9 mouse cellular contexts compared by ENCODE assay signal in the genomic region with DNA sequence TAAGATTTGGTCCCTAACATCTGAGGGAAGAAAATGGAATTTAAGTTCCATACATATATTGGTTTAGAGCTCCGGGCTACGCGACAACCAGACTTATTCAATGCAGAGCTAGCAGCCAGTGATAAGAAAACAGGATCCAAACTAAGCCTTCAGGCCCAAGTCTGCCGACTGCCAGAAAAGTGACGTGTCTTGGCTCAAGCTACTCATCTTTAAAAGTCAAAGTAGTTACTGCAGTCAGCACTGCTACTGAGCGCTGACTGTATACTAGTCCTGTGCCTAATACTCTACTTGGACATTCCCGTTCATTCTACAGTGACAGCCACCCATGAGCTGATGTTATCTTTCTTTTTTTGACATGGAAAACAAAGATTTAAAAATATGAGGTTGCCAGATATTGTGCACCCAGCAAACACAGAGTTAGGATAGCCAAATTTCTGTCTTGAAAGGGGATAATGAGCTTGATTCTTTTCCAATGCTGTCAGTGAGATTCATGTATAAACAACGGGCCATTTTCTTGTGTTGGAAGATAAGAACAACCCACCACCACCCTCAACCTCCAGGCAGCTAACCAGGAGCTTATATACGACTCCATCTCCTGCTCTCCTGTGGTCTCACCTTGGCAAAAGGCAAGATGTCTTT.
DNase-seq lines count a peak whose midpoint lies in the region; TF ChIP-seq lines count a peak whose summit lies in the region.
"Had no signal": no experiment of that assay in that cellular context is flagged by ENCODE, and none has a peak within 500 bp of the region (broad histone marks: within the 10 kb centered on the region; RNA-seq: fewer than 3 reads in every experiment).

No protein-coding gene starts in this region.

- TF ChIP-seq CTCF in left cerebral cortex, adult 2 months (IDR thresholded peaks at IDR 0.05): no peak

- peak; percentile 61 for DNase-seq in adrenal gland, postnatal 10 days
- no peak for DNase-seq in adrenal gland, adult 8-10 months
- DNase-seq in left cerebral cortex, postnatal 14 days (ENCODE audit: low spot score in 2 of 2): peak; percentile 46 to 65
- DNase-seq in left cerebral cortex, adult 2 months (ENCODE audit: extremely low spot score in 1 of 2, low spot score in 2 of 2): no peak
- peak; percentile 41 to 52 for DNase-seq in heart, adult 9 months (ENCODE audit: low spot score in 2 of 2)
- peak; percentile 29 for DNase-seq in right cerebral cortex, adult 18-20 months
- no peak for DNase-seq in testis, postnatal 10 days (ENCODE audit: low spot score)
- DNase-seq in thymus, postnatal 0 days (ENCODE audit: low spot score): no peak

- intact Hi-C loops in left cerebral cortex, postnatal 14 days (cut with DNase I): no loop called here
- intact Hi-C loops in left cerebral cortex, adult 2 months (cut with DNase I): no loop called here

- no peak overlapping the region for H3K4me3 ChIP-seq in left cerebral cortex, adult 2 months
- H3K4me3 ChIP-seq: megakaryocyte, embryonic 14.5 days had no signal

- no peak overlapping the region for H3K27ac ChIP-seq in left cerebral cortex, adult 2 months

Comparison
In these comparisons a context has a peak if more than half of its experiments do, and no peak if none do; other contexts are left out.
1. DNase-seq: peak in adrenal gland, postnatal 10 days (single experiment), left cerebral cortex, postnatal 14 days (2 of 2), heart, adult 9 months (2 of 2) and right cerebral cortex, adult 18-20 months (single experiment); none in adrenal gland, adult 8-10 months (single experiment), left cerebral cortex, adult 2 months (0 of 2), testis, postnatal 10 days (single experiment) and thymus, postnatal 0 days (single experiment).